Mouse (Mus musculus): ENCODE measurements around the gene Olfr972. TPM values are rescaled to one million over a fixed set of nuclear protein-coding genes. Genes with fewer than 3 reads are reported as not detected.

Olfr972 gene
- not detected for total RNA-seq (2023)

GRCm38 (mm10) chr9:39866122-39866521 lies at the start of gene Olfr972:
Gene Olfr972 (plus strand): TSS chr9:39866422.

GRCm38 (mm10) chr9:39836576-39836975 lies 29.6 kb upstream of the Olfr972 start, which contains the start of gene Olfr971:
Gene Olfr971 (plus strand): TSS chr9:39836876.

GRCm38 (mm10) chr9:39907036-39907435 lies 40.8 kb downstream of the Olfr972 start, which contains the start of gene Olfr229:
Gene Olfr229 (plus strand): TSS chr9:39907336.

Other genes starting within 250 kb of the Olfr972 start
- not detected for gene Olfr960, start 245.0 kb upstream of the Olfr972 start, total RNA-seq (2023)
- gene Olfr961, start 221.3 kb upstream of the Olfr972 start, total RNA-seq (2023) = not detected
- gene Olfr963, start 199.2 kb upstream of the Olfr972 start, total RNA-seq (2023) = not detected
- gene Olfr149, start 159.3 kb upstream of the Olfr972 start, total RNA-seq (2023) = not detected
- gene Olfr965, start 155.1 kb upstream of the Olfr972 start, total RNA-seq (2023) = not detected
- gene Olfr150, start 135.4 kb upstream of the Olfr972 start, total RNA-seq (2023) = not detected
- not detected for gene Olfr967, start 120.2 kb upstream of the Olfr972 start, total RNA-seq (2023)
- not detected for gene Olfr968, start 83.2 kb upstream of the Olfr972 start, total RNA-seq (2023)
- gene Olfr969, start 75.5 kb upstream of the Olfr972 start, total RNA-seq (2023) = not detected
- gene Olfr970, start 57.6 kb upstream of the Olfr972 start, total RNA-seq (2023) = not detected
- not detected for gene Olfr971, start 29.5 kb upstream of the Olfr972 start, total RNA-seq (2023)
- gene Olfr229, start 40.9 kb downstream of the Olfr972 start, total RNA-seq (2023) = not detected
- not detected for gene Olfr974, start 71.1 kb downstream of the Olfr972 start, total RNA-seq (2023)
- gene Olfr975, start 85.6 kb downstream of the Olfr972 start, total RNA-seq (2023) = not detected
- not detected for gene Olfr976, start 94.7 kb downstream of the Olfr972 start, total RNA-seq (2023)
- gene Olfr978, start 125.7 kb downstream of the Olfr972 start, total RNA-seq (2023) = not detected
- gene Olfr979, start 137.0 kb downstream of the Olfr972 start, total RNA-seq (2023) = not detected
- not detected for gene Olfr980, start 143.2 kb downstream of the Olfr972 start, total RNA-seq (2023)
- not detected for gene Olfr981, start 155.0 kb downstream of the Olfr972 start, total RNA-seq (2023)
- gene Olfr982, start 207.4 kb downstream of the Olfr972 start, total RNA-seq (2023) = not detected
- gene Olfr983, start 227.2 kb downstream of the Olfr972 start, total RNA-seq (2023) = not detected
- not detected for gene Olfr984, start 247.8 kb downstream of the Olfr972 start, total RNA-seq (2023)